Mouse (Mus musculus) olfactory bulb, adult 2 months (tissue): ENCODE results near the gene Chrna5.

ENCODE experiments used
- CTCF ChIP-seq: fragments of 200-500 bp; IDR thresholded peaks from 2 replicates; pipeline ENCODE4 v1.5.1; 2012; ENCODE audit warnings: low read depth, mild to moderate bottlenecking, low read length, moderate library complexity; ENCODE audit not compliant: insufficient read depth
- POLR2A ChIP-seq: fragments of 200-500 bp; IDR thresholded peaks from 2 replicates; pipeline ENCODE4 v1.6.1; 2012; ENCODE audit warnings: mild to moderate bottlenecking, low read depth, low read length, moderate library complexity; ENCODE audit not compliant: insufficient read depth

DNA sequence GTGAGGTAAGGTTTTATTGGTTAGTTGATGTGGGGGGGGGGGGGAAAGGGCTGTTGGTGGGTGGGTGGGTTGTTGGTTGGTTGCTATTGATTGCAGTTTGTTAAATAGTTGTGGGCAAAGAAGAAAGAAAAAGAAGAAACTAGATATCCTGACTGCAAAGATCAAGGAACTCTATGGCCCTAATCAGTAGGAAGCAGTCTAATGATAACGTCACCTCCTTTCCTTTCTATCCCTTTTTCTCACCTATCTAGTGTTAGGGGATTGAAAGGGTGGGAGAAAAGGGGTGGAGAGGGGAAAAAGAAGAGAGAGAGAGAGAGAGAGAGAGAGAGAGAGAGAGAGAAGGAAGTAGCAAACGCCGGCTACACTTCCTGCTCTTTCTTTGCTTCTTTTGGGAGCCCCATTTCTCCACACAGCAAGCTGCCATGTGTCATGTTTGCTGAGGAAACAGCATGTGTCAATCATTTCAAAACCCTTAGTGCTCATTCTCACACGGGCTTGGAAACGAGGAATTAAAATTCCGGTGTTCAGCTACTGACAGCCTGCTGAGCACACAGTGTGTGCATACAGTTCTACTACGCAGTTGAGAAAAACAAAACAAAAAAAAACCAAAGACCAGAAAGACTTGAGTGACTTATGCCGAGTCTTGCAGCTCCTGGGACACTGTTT is 10.6 kb upstream of the Chrna5 start:
- TF ChIP-seq POLR2A = no peak
- TF ChIP-seq CTCF = no peak
